Mouse (Mus musculus): Measurements from ENCODE around the gene Zbtb38.
A peak's percentile ranks its signal among the peaks of the same experiment; 100 is the strongest.

The Zbtb38 gene

DNA sequence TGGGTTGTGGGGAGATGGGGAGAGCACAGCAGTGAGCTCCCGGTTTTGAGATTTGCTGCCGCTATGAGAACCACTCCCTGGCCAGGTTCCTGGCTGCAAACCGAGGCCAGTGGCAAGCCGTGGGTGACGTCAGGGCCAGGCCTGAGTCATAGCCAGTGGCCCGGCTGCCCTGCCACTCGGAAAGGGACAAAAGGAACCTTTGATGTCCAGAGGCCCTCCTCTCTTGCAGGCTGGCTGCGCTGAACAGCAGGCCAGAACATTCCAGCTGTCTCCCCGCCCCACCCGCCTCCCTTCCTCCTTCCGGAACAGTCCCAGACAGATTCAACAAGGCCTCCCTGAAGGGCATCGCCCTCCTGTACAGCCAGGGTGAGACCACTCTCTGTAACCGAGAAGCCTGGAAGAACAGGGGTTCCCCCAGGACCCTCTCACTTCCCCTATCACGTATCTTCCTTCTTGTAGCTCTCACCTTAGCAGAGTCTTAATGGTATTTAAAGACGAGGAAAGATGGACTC, at the start of gene Zbtb38:
TSS of gene Zbtb38 (minus strand) at position 229 of the 512 bp plus-strand sequence.
- DNase-seq, result peak; percentile 88

DNA sequence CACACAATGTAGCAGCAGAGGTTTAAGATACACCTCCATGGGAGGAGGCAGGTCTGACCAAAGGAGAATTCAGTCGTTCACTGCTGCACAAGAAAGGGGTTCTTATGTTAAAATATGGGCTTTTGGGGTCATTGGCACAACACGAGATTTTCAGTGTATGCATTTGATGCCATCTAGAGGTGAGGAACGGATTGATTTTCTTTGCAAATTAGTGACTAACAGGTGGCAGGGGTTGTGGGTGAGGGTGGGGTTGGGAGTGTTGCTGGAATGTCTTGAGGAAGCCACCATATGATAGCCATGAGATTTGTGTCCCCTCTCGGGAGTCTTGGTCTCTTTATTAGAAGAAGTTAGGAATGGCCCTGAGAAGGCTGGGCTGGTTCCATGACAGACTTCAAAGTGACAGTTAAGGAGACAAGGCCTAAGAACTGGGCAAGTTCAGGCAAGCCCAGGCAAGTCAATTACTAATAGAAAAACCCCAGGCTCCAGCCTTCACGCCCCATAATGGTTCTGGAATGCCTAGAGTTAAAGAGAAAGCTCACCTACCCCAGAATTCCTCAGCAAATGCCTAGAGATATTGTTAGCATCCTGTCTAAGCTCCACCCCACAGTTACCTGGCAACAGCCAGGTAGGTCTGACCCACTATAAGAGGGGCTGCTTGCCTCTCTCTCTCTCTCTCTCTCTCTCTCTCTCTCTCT, 47.6 kb upstream of the Zbtb38 start:
- peak; percentile 34 for DNase-seq

DNA sequence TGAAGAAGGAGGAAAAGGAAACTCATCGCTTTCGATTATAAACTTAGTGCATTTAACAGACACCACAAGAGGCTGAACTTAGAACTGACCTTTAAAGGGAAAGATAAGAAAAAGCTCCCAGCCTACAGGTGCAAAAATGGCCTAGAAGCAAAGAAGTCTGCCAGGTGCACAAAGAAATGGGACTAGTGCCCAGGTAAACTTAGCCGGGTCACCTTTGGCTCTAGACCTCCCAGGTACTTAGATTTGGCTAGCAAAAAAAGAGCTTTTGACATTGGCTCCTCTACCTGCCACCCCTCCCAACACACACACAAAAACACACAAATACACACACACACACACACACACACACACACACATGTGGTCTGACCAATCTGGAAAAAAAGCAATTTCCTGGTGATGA, 44.7 kb upstream of the Zbtb38 start:
- no peak for DNase-seq

DNA sequence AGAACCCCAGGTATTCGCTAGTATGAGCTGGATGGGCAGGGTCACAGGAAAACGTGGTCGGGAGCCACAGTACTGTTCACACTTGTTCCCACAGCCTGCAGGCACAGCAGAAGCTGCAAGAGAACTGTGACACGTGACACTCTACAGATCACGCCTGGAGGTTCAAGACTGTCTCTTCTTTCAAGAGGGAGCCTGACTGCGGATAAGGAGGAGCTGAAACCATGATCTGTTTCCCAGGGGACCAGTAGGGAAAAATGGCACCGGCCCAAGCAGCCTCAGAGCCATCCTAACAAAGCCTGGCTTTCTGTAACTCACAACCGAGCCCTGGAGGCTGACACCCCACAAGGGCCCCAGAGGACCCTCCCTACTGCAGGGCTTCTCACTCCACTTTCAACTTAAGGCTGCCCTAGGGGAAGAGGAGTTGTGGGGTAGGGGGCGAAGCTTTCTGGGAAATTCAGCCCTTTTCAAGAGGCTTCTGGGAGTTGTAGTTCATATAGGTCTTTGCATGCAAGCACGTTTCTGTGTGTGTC, 42.8 kb upstream of the Zbtb38 start:
- DNase-seq, result peak; percentile 77

DNA sequence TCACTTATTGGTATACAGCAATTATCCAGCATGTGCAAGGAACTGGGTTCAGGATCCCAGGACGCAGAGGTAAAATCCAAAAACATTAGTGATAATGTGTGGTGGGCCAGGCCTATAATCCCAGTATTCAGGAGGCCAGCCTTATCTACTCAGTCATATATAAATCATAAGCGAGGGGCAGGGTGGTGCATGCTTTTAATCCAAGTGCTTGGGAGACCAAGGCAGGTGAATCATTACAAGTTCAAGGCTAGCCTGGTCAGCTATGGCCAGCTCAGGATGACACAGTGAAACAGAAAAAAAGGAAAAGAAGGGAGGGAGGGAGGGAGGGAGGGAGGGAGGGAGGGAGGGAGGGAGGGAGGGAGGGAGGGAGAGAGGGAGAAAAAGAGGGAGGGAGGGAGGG, 42.0 kb upstream of the Zbtb38 start:
- DNase-seq, result no peak

DNA sequence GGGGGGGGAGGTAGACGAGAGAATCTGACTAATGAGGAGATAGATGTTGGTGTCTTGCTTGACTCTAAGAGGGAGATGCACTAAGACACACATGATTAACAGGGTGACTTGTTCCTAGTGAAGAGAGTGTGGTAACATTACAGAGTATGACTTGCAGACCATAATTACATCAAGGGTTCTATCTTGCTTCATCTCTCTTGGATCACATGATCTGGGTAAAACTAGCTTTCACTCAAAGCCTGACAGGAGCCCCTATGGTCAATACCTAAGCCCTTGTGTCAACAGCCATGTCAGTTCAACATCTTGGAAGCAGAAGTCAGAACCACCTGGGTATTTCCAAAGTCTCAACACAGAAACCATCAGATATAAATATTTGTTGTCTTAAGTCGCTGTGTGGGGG, 39.9 kb upstream of the Zbtb38 start:
- no peak for DNase-seq

DNA sequence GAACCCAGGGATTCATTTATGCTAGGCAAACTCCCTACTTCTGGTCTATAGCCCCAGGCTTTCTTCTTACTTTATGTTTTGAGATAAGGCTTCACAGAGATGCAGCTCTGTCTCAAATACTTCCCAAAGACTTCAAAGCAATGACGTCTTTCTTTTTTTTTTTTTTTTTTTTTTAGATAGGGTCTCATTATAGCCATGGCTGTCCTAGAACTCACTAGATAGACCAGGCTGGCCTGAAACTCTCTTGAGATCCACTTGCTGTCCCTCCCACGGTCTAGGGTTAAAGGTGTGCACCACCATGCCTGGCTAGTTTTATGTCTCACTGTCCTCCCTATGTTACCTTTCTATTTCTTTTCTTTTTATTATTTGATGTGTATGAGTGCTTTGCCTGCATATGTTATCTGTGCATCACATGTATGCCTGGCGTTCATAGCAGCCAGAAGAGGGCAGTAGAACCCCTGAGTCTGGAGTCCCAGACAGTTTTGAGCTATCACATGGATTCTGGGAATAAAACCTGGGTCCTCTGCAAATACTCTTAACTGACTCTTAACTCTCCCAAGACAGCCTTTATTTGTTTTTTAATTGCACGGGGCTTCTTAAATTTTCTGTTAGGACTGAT, 37.9 kb upstream of the Zbtb38 start:
- DNase-seq, result peak; percentile 37

DNA sequence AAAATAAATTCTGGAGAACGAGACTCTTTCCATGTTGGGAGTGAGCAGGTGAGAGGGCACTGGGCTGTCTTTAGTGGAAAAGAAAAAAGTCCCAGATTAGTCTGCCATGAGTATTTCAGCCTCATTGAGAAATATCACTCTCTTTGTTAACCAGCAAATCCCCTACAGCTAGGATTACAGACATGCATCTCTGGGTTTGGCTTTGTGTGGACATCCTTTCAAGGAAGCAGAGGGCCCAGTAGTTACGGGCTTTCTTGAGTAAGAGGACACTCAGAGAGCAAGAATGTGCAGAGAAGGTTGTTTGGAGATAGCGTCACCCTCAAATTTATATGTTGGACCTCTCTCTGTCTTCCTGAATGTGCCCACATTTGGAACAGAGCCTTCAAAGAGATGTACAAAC, 37.3 kb upstream of the Zbtb38 start:
- no peak for DNase-seq

DNA sequence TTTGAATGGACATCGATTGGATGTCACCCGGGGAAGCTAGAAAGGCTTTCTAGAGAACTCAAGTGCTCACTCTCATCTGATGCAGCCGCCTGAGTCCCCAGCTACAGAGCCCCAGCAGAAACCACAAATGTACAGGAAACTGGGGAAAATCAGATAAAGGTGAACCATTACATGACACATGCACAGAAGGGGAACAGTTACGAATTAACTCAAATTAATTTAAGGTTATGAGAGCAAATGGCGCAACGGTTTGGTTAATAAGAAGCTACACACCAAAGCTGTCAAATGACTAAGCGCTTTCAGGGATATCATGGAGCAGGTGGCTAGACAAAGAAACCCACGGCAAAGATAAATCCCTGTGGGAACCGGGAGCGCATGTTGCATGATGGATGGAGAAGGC, 35.2 kb upstream of the Zbtb38 start:
- no peak for DNase-seq

DNA sequence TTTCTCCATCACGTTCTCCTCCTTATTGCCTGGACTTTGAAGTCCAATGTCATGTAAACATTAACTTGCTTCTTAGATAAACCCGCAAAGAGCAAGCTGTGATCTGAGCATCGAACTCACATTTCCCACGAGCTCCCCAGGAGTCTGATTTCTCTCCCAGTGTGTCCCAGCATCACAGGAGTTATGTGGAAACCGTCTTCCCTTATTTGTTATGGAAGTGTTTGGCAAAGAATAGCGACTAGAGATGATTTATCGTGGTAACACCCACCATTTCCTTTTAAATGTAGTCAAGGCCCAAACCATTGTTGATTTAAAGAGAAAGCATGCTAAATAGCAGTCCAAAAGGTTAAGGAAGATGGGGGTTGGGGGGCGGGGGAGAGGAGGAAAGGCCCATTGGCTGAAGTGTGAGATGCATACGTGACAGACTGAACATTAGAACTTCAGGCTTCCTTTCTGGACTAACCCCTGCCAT, 33.3 kb upstream of the Zbtb38 start:
- no peak for DNase-seq

DNA sequence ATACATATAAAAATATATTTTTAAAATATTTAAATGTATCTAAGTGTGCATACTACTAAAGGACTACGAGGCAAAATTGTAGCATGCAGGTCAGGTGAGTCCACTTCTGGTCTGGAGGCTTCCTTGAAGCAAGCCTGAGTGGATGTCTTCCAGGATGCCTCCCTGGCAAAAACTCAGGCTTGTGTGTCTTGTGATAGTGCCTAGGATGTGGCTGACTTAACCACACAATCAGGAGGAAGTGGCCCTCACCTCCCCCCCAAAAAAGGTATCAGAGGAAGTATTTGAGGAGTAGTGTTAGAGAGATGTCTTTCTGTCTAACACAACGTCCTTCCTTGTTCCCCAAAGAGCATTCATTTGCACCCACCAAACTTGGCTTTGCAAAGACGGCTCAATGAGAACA, 32.6 kb upstream of the Zbtb38 start:
- DNase-seq, result no peak

DNA sequence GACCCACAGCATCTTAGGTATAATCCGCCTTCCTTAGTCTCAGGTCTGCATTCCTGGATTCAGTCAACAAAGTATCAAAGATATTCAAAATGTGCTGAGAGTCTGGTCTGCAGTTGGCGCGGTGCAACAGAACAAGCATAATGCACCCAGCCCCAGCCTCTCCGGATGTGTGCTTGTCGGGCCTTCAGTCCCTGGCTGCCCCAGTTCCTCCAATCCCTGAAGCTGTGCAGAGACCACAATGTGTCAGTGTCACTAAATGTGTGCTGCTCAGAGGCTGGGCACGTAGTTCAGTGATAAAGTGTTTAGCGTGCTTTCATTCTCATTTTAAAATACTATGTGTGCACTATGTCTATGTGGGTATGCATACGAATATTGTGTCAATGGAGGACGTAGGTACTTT, 31.0 kb upstream of the Zbtb38 start:
- DNase-seq, result no peak

DNA sequence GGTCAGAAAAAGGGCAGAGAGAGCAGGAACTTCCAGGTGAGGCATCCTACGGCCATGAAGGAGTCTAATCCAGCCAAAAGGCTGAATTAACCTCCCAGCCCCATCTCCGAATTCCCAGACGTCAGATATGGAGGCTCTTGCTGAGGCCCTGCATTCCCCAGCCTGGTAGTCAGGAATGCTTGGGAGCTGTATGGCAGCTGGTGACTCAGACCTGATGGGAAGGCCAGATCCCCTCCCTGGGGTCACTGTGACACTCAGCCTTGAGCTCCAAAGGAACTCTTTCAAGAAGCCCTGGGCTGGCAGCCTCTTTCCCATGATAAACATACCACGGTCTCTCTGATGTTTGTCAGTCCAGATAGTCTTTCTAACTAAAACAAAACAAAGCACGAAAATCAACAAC, 30.6 kb upstream of the Zbtb38 start:
- DNase-seq, result no peak

DNA sequence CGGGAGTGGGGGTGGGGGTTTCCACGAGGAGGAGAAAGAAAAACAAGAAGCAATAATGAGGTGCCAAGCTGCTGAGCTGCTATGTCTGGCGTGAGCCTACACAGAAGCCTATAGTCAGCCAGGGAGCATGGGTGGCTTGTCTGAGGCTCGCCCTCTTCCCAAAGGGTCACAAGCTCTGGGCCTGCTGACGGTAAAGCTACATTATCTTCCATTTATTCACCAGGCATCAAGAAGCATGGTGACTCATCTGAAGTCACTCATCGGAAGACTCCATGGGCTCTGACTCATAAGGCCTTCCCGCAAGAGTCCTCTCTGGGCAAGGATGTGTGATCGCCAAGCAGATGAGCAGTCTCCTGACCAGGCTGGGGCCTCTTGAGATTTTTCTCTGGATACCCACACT, 29.4 kb upstream of the Zbtb38 start:
- no peak for DNase-seq

DNA sequence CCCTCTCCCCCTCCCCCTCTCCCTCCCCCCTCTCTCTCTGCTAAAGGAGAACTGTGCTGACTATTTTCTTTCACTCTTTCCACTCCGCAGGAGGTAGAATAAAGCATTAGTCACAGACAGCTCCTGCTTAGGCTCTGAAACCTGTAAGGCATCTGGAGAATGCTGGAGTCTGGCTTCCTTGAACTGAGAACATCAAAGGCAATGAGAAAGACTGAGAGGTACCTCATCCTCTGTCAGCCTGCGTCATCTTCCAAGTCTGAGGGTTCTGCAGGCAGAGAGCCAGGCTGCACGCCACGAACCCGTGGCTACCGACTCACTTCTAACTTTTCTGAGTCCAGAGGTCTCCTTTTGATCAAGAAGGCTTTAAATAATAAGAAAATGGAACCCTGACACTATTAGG, 20.5 kb upstream of the Zbtb38 start:
- DNase-seq, result peak; percentile 12

DNA sequence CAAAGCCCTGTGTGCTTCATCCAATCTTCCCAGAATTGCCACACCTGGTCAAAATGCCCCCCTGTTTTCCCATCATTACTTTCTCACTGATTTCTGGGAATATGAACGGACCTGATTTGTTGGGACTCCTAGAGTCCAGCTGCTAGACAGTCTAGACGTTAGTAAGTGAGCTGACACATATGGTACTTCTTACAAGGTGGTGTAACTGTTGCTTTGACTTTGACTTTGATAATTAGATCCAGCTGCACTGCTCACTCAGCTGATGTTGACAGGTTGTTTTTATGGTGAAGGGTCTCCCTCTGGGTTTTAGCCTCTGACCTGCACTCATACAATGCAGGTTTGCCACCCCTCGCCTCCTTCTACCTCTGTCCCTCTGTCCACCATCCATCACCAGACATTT, 17.8 kb upstream of the Zbtb38 start:
- DNase-seq, result no peak

DNA sequence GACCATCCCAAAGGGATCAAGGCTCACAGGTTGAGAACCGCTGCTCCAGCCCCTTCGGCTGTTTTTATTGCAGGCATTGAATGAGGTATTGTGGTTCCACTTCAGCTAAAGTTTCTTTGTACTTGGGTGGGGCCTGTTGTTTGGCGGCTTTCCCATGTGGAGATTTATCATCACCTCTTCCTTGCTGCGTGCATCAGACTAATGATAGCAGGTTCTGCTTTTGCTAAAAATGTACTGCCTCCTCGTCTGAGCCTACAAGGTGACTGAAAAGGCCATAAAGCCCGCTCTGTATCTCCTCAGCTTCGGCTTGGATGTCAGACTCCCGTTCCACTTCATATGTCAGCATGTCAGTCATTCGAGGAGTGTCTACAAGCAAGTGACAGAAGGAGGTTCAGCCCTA, 17.0 kb upstream of the Zbtb38 start:
- no peak for DNase-seq

DNA sequence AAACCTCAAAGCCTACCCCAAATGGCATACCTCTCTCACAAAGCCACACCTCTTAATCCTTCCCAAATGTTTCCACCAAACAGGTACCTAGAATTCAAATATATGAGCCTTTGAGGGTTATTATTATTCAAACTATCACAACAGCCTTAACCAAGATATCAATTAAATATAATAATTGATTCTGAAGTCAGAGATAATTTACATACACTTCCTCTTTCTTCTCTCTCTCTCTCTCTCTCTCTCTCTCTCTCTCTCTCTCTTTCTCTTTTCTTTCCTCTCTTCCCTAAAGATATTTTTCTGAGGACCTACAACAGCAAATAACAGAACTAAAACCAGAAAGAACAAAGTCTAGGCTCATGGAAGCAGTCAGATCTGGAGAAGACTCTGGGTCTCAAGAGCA, 15.2 kb upstream of the Zbtb38 start:
- DNase-seq, result no peak

DNA sequence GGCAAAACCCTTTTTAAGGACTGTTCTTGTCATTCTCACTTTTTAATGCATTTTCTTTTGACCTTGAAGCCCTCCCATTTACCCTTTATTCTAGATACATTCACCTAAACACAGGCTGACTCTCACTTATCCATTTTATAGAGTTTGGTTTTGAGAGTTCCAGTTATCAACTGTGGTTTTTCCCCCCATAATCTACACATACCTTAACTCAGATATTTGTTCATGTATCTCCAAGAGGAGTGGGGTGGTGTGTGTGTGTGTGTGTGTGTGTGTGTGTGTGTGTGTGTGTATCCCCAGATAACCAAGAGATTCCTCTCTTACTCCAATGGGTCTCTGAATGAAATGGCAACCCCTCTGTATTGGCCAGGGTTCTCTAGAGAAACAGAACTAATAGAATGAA, 13.4 kb upstream of the Zbtb38 start:
- no peak for DNase-seq

DNA sequence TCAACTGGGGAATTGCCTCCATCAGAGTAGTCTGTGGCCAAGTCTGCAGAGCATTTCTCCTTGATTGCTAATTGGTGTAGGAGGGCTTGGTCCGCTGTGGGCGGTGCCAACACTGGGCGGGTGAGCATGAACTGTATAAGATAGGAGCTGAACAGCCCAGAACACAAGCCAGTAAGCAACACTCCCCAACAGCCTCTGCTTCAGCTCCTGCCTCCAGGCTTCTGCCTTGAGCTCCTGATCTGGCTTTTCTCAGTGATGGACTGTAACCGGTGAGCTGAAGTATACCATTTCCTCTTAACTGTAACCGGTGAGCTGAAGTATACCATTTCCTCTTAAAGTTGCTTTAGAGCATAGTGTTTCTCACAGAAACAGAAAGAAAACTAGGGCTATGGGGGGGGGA, 12.8 kb upstream of the Zbtb38 start:
- DNase-seq, result peak; percentile 42

DNA sequence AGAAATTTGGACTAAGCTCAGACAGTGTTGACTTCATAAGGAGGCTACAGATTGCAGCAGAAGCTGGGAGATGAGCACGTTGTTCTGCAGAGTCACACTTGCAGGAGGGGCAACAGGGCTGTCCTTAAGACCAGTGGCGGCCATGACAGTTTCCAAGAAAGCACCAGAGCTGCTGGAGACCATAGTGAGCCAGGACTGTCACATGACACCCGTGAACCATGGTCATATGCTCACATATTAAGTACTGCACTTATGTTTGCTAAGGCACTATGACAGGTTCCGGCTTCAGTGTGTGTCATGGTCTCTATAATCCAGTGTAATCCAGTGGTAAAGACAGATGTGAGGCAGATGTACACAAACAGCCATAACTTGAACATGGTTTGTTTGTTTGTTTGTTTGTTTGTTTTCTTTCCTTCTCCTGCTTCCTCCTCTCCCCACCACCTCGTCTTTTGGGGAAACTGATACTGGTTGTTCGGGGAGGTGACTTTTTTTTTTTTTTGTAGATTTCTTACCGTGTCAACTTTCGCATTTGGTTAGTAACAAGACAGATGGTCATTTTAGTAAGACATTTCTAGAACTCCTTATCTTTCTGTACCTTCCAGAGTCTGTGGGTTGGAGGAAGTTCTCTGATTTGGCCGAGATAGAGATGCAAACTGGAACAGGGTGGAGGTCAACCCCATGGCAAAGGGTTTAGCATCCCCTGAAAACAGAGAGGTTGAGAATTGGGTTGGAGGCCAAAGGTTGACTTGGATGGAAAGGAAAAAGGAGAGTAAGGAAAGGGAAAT, 11.4 kb upstream of the Zbtb38 start:
- DNase-seq, result no peak

DNA sequence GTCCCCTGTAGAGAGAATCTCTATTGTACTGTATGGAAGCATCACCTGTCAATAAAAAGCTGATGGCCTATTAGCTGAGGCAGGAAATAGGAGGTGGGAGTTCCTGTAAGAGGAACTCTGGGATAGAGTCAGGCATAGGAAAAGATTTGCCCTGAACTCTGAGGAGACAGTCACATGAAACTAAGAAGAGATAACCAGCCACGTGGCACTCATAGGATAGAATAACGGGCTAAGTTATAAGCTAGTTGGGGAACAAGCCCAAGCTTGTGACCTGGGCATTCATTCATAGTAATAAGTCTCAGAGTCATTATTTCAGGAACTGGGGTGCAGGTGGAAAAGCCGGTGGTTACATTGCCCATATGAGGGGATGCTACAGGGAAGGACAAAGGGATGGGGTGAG, 10.4 kb upstream of the Zbtb38 start:
- no peak for DNase-seq

DNA sequence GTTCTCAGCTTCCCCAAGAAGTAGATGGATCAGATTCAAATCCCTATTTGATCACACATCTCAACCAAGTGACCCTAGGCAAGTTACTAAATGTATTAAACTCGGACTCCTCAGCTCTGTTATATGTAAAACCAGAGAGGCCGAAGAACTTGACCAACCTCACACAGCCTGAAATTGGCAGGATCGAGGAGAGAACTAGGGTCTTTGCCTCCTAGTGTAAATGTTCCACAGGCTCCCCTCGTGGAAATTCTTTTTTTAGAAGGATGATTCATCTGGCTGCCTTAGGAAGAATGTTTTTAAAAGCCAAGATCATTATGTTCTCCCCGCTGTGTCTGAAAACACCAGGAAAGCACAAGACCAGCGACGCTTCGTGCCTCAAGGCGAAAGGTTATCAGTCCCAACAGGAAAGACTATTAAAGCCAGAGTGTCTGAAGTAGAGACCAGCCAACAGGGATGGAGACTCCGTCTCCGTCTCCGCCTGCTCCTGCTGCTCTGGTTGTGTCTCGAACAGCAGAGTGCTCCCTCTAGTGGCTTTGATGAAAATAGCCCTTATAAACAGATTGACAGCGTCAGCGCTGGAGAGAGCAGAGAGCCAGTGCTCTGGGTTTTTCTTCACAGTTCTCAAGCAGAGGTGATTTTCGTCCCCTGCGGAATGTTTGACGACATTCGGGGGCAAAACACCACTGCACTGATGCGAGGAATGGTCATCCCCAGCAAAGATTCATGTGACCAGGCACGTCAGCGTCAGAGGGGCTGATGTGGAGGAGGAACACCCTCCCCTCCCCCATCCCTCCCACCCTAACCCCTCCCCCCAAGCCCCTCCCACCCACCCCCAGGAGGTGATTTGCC, 6.3 kb upstream of the Zbtb38 start:
- DNase-seq, result peak; percentile 94

Data from retina, postnatal 1 day (tissue).